Comparison of ENCODE assay signal across 18 mouse cellular contexts in the genomic region with DNA sequence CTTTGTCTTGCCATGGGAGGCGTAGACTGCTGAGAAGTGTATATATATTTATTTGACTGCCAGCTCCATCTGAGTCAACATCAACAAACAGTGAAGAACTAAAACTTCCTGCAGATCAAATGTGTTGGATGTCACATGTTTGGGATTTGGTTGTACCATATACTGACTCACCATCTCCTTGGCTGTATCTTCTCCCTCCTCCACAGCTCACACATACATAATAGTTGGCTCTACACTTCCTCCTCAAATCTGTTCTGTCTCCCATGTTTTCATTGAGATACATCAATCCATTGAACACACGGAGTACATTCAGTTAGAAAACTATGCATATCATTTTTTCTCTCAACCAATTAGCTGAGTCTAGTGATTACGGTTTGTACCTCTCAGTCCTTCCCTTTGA. TPM values are rescaled to one million over a fixed set of nuclear protein-coding genes. Genes with fewer than 3 reads are reported as not detected.
DNase-seq lines count a peak whose midpoint lies in the region.
"Had no signal": no experiment of that assay in that cellular context is flagged by ENCODE, and none has a peak within 500 bp of the region (broad histone marks: within the 10 kb centered on the region; RNA-seq: fewer than 3 reads in every experiment).

No protein-coding gene starts in this region.

- peak; percentile 17 to 55 for DNase-seq in frontal cortex, adult 2 months (ENCODE audit: extremely low spot score in 1 of 2, low spot score in 1 of 2)
- DNase-seq in frontal cortex, postnatal 10 days (ENCODE audit: low spot score in 2 of 2) = no peak
- DNase-seq in right cerebral cortex, adult 18-20 months = peak; percentile 9
- no peak for DNase-seq in right cerebral cortex, postnatal 36 days (ENCODE audit: low spot score in 2 of 2)
- peak; percentile 57 for DNase-seq in telencephalon, adult 2 months (ENCODE audit: low read depth, low spot score)
- no peak for DNase-seq in thymus, postnatal 36 days
- DNase-seq: adrenal gland, adult 8-10 months; adrenal gland, postnatal 25 days; cerebellum, adult 18-20 months; cerebellum, adult 9-10 months; cerebellum, postnatal 14 days; forebrain, postnatal 0 days; gastrocnemius, postnatal 25 days; heart, adult 18-20 months; heart, postnatal 14 days; heart, postnatal 4 days had no signal

RNA-seq across cellular contexts. Expression of a gene that starts 29.7 kb away (rescaled TPM):
- polyA plus RNA-seq in frontal cortex, adult 2 months (2012; rRNA removed) = 14.7 and 14.8 TPM in 2 replicates
- polyA plus RNA-seq: CD4-positive, CD25-positive, alpha-beta regulatory T cell, adult 4 months; inflammation-experienced regulatory T-cells, adult 6 months had no signal

Comparison
In these comparisons a context has a peak if more than half of its experiments do, and no peak if none do; other contexts are left out.
1. DNase-seq: peak in frontal cortex, adult 2 months (2 of 2), right cerebral cortex, adult 18-20 months (single experiment) and telencephalon, adult 2 months (single experiment); none in frontal cortex, postnatal 10 days (0 of 2), right cerebral cortex, postnatal 36 days (0 of 2) and thymus, postnatal 36 days (0 of 2).